9 mouse cellular contexts compared by ENCODE assay signal in genomic region chr9:83368234-83368633, GRCm38 (mm10).
DNase-seq lines count a peak whose midpoint lies in the region; ATAC-seq and TF ChIP-seq lines count a peak whose summit lies in the region.
"Had no signal": no experiment of that assay in that cellular context is flagged by ENCODE, and none has a peak within 500 bp of the region (broad histone marks: within the 10 kb centered on the region; RNA-seq: fewer than 3 reads in every experiment).

No protein-coding gene starts in this region.

- H3K27ac ChIP-seq in intestine, postnatal 0 days (ENCODE audit: low read depth, low read length), result no peak overlapping the region
- H3K27ac ChIP-seq in intestine, embryonic 16.5 days (ENCODE audit: low read length), result no peak overlapping the region
- H3K27ac ChIP-seq: neural tube, embryonic 13.5 days had no signal

- H3K9me3 ChIP-seq in intestine, postnatal 0 days (ENCODE audit: control insufficient read depth), result no peaks in the 10 kb centered on the region
- no peaks in the 10 kb centered on the region for H3K9me3 ChIP-seq in intestine, embryonic 16.5 days (ENCODE audit: control insufficient read depth, low read length)
- H3K9me3 ChIP-seq: neural tube, embryonic 13.5 days had no signal

- H3K9ac ChIP-seq in intestine, postnatal 0 days (ENCODE audit: low read depth, low read length), result no peak overlapping the region
- no peak overlapping the region for H3K9ac ChIP-seq in intestine, embryonic 16.5 days (ENCODE audit: low read depth, low read length)
- H3K9ac ChIP-seq: neural tube, embryonic 13.5 days had no signal

- H3K4me1 ChIP-seq in intestine, postnatal 0 days (replicated peaks; ENCODE audit: control insufficient read depth, insufficient read depth, low read length), result no peaks in the 10 kb centered on the region
- H3K4me1 ChIP-seq in intestine, embryonic 16.5 days (ENCODE audit: control insufficient read depth, insufficient read depth, low read length), result no peaks in the 10 kb centered on the region
- H3K4me1 ChIP-seq: neural tube, embryonic 13.5 days had no signal

- ATAC-seq in intestine, postnatal 0 days, result no peak
- ATAC-seq in intestine, embryonic 16.5 days, result no peak

- TF ChIP-seq CTCF in intestine, postnatal 0 days (IDR thresholded peaks at IDR 0.05; ENCODE audit: low read depth), result peak; percentile 68

- 95% methylated on average over 1 of the region's 1 CpGs for WGBS in intestine, postnatal 0 days
- 97% methylated on average over 1 of the region's 1 CpGs for WGBS in intestine, embryonic 16.5 days

- DNase-seq in CD4-positive helper T cell, adult 2 months (ENCODE audit: low read depth, low spot score), result peak; percentile 21
- DNase-seq in NIH3T3 (ENCODE audit: low read depth), result peak; percentile 63
- DNase-seq in kidney, postnatal 36 days, result peak; percentile 27 to 71
- peak; percentile 63 for DNase-seq in testis, postnatal 10 days (ENCODE audit: low spot score)
- DNase-seq in yolk sac, embryonic 10.5 days (ENCODE audit: low spot score), result no peak
- no peak for DNase-seq in layer of hippocampus, postnatal 25 days (ENCODE audit: extremely low spot score in 1 of 2, low spot score in 1 of 2)

- no peaks in the 10 kb centered on the region for H3K36me3 ChIP-seq in intestine, postnatal 0 days (ENCODE audit: control insufficient read depth, insufficient read depth)
- H3K36me3 ChIP-seq in intestine, embryonic 16.5 days (ENCODE audit: control insufficient read depth, insufficient read depth, low read length), result no peaks in the 10 kb centered on the region
- H3K36me3 ChIP-seq: neural tube, embryonic 13.5 days had no signal

- no peak overlapping the region for H3K4me3 ChIP-seq in intestine, postnatal 0 days (ENCODE audit: low read depth, low read length)
- no peak overlapping the region for H3K4me3 ChIP-seq in intestine, embryonic 16.5 days (ENCODE audit: low read length)
- H3K4me3 ChIP-seq: neural tube, embryonic 13.5 days had no signal

- H3K4me2 ChIP-seq in intestine, postnatal 0 days (replicated peaks; ENCODE audit: low read depth), result no peak overlapping the region
- H3K4me2 ChIP-seq in intestine, embryonic 16.5 days (ENCODE audit: low read depth, low read length), result no peak overlapping the region
- H3K4me2 ChIP-seq: neural tube, embryonic 13.5 days had no signal

- H3K27me3 ChIP-seq in intestine, postnatal 0 days (replicated peaks; ENCODE audit: control insufficient read depth, insufficient read depth, low read length), result no peaks in the 10 kb centered on the region
- H3K27me3 ChIP-seq in intestine, embryonic 16.5 days (replicated peaks; ENCODE audit: control insufficient read depth, insufficient read depth, low read length), result no peaks in the 10 kb centered on the region
- H3K27me3 ChIP-seq: neural tube, embryonic 13.5 days had no signal

Comparison
In these comparisons a context has a peak if more than half of its experiments do, and no peak if none do; other contexts are left out.
1. DNase-seq: peak in CD4-positive helper T cell, adult 2 months (single experiment), NIH3T3 (single experiment), kidney, postnatal 36 days (2 of 2) and testis, postnatal 10 days (single experiment); none in yolk sac, embryonic 10.5 days (single experiment) and layer of hippocampus, postnatal 25 days (0 of 2).